Mouse (Mus musculus) liver, embryonic 14.5 days (tissue): ENCODE data around the gene Cd248. TPM values are rescaled to one million over a fixed set of nuclear protein-coding genes. Genes with fewer than 3 reads are reported as not detected.

Experiments used
- ATAC-seq: fragments of 200-750 bp; cut with Nextera tagmentation; 2 replicates; pipeline ENCODE4 v1.8.0; 2017; ENCODE audit warnings: moderate number of reproducible peaks, mild to moderate bottlenecking, moderate library complexity; ENCODE audit not compliant: insufficient read depth
- DNase-seq, 3 experiments: peaks; one replicate each; pipeline ENCODE4 v3.0.0-alpha.2; 2012 to 2013; ENCODE audit warnings: low read depth in 3 of 3, low spot score in 3 of 3
- H3K27ac ChIP-seq: fragments of 300-500 bp; sonication (generic); 2 replicates; pipeline ENCODE4 v1.5.1; 2014; ENCODE audit warnings: moderate library complexity, mild to moderate bottlenecking, control low read depth, inconsistent platforms
- H3K27me3 ChIP-seq: fragments of 300-500 bp; sonication (generic); 2 replicates; pipeline ENCODE4 v1.6.1; 2014; ENCODE audit warnings: mild to moderate bottlenecking, low read length, moderate library complexity; ENCODE audit not compliant: control insufficient read depth, insufficient read depth
- H3K36me3 ChIP-seq: fragments of 300-500 bp; sonication (generic); replicated peaks from 2 replicates; pipeline ENCODE4 v1.6.1; 2014; ENCODE audit warnings: low read depth; ENCODE audit not compliant: control insufficient read depth, insufficient read depth
- H3K4me1 ChIP-seq, 2 experiments: fragments of 200-500 bp in 1 of 2; fragments of 300-500 bp in 1 of 2; sonication (generic) in 1 of 2; replicated peaks; 2 replicates each; pipeline ENCODE4 v1.6.1; 2012 to 2014; ENCODE audit warnings: antibody characterized with exemption in 1 of 2, inconsistent platforms in 1 of 2, low read length in 1 of 2; ENCODE audit not compliant: control insufficient read depth in 2 of 2, insufficient read depth in 2 of 2
- H3K4me2 ChIP-seq: fragments of 300-500 bp; sonication (generic); 2 replicates; pipeline ENCODE4 v1.6.1; 2014; ENCODE audit warnings: low read depth, mild to moderate bottlenecking, control low read depth, moderate library complexity
- H3K4me3 ChIP-seq, 2 experiments: fragments of 200-500 bp in 1 of 2; fragments of 300-500 bp in 1 of 2; sonication (generic) in 1 of 2; 2 replicates each; pipeline ENCODE4 v1.5.1; 2012 to 2014; ENCODE audit warnings: low read depth in 2 of 2, low read length in 2 of 2, mild to moderate bottlenecking in 2 of 2, control low read depth in 1 of 2, inconsistent platforms in 1 of 2, moderate library complexity in 1 of 2; ENCODE audit not compliant: insufficient read depth in 1 of 2
- H3K9ac ChIP-seq: fragments of 300-500 bp; sonication (generic); replicated peaks from 2 replicates; pipeline ENCODE4 v1.6.1; 2014; ENCODE audit warnings: mild to moderate bottlenecking, control low read depth, moderate library complexity
- H3K9me3 ChIP-seq: fragments of 300-500 bp; sonication (generic); 2 replicates; pipeline ENCODE4 v1.6.1; 2016; ENCODE audit warnings: low read length, mixed read lengths; ENCODE audit not compliant: control insufficient read depth
- CTCF ChIP-seq: IDR thresholded peaks from 2 replicates; pipeline ENCODE4 v1.5.1; 2016; ENCODE audit warnings: antibody characterized with exemption, low read depth, control low read depth
- EP300 ChIP-seq: IDR thresholded peaks from 2 replicates; pipeline ENCODE4 v1.6.1; 2016; ENCODE audit warnings: antibody characterized with exemption, low read depth
- WGBS: fragments of 180-500 bp; shearing (Covaris S2); extraction: QIAGEN DNeasy Blood & Tissue Kit; methylation state at CpG from one replicate; pipeline ENCODE4 v1.1.7; 2014; ENCODE audit not compliant: insufficient replicate concordance; 5-methylcytosine and 5-hydroxymethylcytosine counted together
- polyA plus RNA-seq, 2 experiments: library from polyadenylated mRNA; depleted of rRNA in 1 of 2; stranded (reverse) in 1 of 2; unstranded in 1 of 2; fragments of >200 nt; fragmentation: Nextera tagmentation in 1 of 2; extraction: Ambion mirVana in 1 of 2; gene quantifications; 2 replicates each; pipeline versions ENCODE4 v1.2.1 to v1.2.3; 2012 to 2014

Gene Cd248
- polyA plus RNA-seq, 2 experiments = 2.0 to 2.8 TPM

DNA sequence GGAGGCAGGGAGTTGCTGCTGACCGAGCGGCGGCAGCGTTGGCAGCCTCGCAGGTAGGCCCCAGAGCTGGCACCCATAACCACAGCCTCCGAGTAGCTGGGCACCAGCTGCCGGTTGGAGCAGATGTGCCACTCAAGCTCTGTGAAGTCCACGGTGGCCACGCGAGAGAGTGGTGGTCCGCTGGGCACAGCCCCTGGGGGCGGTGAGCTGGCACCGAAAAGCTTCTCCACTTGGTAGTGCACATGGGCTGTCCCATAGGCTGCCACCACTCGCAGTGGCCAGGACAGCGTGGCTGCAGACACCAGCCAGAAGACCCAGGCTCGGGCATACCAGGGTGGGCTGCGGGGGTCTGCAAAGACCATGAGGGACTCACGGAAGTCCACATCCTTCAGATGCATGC, 14.1 kb downstream of the Cd248 start:
- Histone ChIP-seq H3K9ac (no peak overlapping the region), H3K36me3 (no peaks in the 10 kb centered on the region), H3K4me1 (no peaks in the 10 kb centered on the region), H3K27me3 (peaks cover 66% of the 10 kb centered on the region), H3K27ac (no peak overlapping the region), H3K4me3 (no peak overlapping the region), H3K4me2 (no peak overlapping the region), H3K9me3 (no peaks in the 10 kb centered on the region)
- DNase-seq = no peak
- no peak for TF ChIP-seq CTCF
- TF ChIP-seq EP300 = no peak
- no peak for ATAC-seq
- 50% methylated on average over 16 of the region's 18 CpGs for WGBS

DNA sequence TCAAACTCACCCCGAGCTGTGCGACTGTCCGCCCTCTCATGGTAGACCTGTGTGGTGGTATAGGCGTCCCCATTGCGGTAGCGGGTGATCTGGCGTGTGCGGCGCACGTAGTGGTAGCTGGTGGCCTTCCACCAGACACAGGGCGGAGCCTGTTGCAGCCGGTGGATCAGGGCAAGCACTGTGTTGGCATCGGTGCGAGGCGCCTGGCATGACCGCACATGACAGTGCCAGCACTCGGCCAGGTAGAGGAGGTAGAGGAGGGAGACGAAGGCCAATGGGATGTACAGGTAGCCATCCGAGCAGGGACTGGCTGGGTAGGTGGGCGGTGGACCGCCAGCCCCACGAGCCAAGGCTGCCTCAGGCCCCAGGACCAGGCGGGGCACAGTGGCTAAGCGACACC, 14.7 kb downstream of the Cd248 start:
- Histone ChIP-seq H3K4me2 (no peak overlapping the region), H3K4me3 (no peak overlapping the region), H3K9me3 (no peaks in the 10 kb centered on the region), H3K27me3 (peaks cover 66% of the 10 kb centered on the region), H3K4me1 (peaks cover 5% of the 10 kb centered on the region in 2 experiments; a peak in 3 of 4 replicates), H3K9ac (no peak overlapping the region), H3K36me3 (no peaks in the 10 kb centered on the region), H3K27ac (no peak overlapping the region)
- no peak for TF ChIP-seq EP300
- WGBS = 53% methylated on average over 24 of the region's 24 CpGs
- no peak for ATAC-seq
- DNase-seq = no peak

DNA sequence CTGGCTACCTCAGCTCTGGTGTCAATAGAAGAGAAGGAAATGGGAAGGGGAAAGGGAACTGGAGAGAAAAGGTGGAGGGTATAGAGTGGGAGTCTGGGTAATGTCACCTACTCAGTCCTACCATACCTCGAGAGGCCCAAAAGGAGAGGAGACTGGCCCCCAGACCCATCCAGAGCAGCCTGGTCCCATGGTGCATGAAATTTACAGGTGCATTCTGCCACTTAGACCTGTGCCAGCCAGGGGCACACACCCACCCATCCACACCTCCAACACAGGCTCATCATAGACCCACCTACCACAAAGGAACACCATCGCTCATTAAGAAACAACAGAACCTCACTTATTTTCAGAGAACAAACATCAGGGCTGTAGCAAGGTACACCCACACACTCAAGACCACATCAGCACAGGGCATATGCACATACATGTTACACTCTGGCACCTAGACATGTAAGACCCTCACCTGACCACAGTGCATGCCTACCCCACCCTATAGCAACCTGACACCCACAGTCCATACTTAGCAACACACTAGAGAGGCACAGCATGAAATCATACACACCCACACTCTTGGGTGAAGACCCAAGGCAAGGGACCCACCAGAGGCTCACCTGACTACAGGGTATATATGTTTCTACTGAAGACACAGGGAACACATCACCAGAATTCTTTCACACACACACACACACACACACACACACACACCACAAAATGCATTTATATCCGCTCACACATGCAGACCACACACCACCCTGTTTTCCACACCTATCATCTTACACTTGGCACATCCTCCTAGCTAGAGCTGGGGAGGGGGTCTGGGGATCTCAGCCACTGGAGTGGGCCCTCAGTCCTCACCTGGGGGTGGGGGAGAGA, 16.3 kb downstream of the Cd248 start:
- Histone ChIP-seq H3K27me3 (peaks cover 66% of the 10 kb centered on the region), H3K4me2 (no peak overlapping the region)

DNA sequence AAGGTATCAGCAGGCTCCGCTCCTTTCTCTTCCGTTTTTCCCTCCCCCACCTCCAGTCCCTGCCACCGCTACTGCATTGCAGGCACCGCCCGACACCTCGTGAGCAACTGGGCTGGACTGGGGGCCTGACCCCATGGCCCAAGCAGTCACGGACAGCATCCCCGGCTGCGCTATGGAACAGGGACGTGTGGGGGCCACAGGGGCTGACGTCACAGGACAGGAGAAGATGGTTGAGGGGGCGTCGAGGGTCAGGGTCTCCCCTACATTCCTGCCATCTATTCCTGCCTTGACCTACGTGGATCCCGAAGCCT, 16.9 kb downstream of the Cd248 start:
- peak overlapping the region in 1 of 2 experiments; percentile 55; a peak in 2 of 4 replicates for H3K4me3 ChIP-seq
- DNase-seq = no peak
- no peaks in the 10 kb centered on the region for H3K9me3 ChIP-seq
- ATAC-seq = no peak
- no peak overlapping the region for H3K9ac ChIP-seq
- H3K27me3 ChIP-seq = peaks cover 65% of the 10 kb centered on the region
- H3K27ac ChIP-seq = no peak overlapping the region
- peak overlapping the region; percentile 75 for H3K4me2 ChIP-seq
- no peaks in the 10 kb centered on the region for H3K36me3 ChIP-seq
- 3% methylated on average over 15 of the region's 15 CpGs for WGBS
- H3K4me1 ChIP-seq = peaks cover 10% of the 10 kb centered on the region in 2 experiments
- TF ChIP-seq EP300 (no peak), CTCF (no peak)

More for the DNA sequence above, 16.3 kb downstream of the Cd248 start:
- WGBS = 39% methylated on average over 3 of the region's 3 CpGs
- no peaks in the 10 kb centered on the region for H3K9me3 ChIP-seq
- H3K4me1 ChIP-seq = peaks cover 10% of the 10 kb centered on the region in 2 experiments
- H3K27ac ChIP-seq = no peak overlapping the region
- ATAC-seq = no peak
- H3K36me3 ChIP-seq = no peaks in the 10 kb centered on the region
- no peak overlapping the region; a peak in 1 of 4 replicates for H3K4me3 ChIP-seq
- H3K9ac ChIP-seq = no peak overlapping the region
- TF ChIP-seq CTCF (no peak), EP300 (no peak)
- no peak for DNase-seq

DNA sequence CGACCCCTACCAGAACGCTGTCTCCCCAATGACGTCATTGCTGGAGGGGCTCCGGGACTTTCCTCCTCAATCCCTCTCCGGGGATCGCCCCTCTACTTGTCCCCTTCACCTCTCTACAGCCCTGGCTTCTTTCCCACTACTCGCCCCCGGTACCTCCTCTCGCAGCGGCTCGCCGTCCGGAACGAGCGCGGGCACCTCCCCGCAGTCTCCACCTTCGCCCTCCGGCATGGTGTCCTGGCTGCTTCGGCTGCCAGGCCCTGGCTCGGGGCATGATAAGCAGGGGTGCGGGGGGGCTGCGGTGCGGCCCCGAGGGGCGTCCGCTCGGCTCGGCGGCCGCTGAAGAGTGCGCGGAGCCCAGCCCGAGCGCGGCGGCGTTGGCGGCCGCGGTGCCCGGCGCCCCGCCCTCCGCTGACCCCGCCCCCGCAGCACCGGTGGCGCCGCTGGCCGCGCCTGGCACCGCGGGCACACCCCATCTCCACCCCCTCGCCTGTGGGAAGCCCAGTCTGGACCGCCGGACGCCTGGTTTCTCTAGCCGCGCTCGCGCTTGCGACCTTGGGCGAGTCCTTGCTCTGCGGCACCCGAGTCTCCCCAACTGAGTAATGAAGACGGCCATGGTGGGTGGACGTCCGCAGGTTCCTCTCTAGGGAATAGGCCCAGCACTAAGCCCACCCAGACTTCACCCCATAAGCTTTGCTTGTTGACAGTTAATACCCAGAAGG, 17.4 kb downstream of the Cd248 start, which contains the start of gene Tmem151a:
TSS of gene Tmem151a (minus strand) at position 387 of the 719 bp plus-strand sequence.
- no peak for DNase-seq
- ATAC-seq = no peak
- no peaks in the 10 kb centered on the region for H3K9me3 ChIP-seq
- H3K9ac ChIP-seq = no peak within 1 kb of the TSS
- WGBS = 1% methylated on average over 69 of the region's 69 CpGs
- H3K4me2 ChIP-seq = peak within 1 kb of the TSS; percentile 75
- H3K27me3 ChIP-seq = peaks cover 62% of the 10 kb centered on the region
- H3K4me1 ChIP-seq = peaks cover 10% of the 10 kb centered on the region in 2 experiments
- H3K36me3 ChIP-seq = no peaks in the 10 kb centered on the region
- peak within 1 kb of the TSS; percentile 12 to 55; a peak in 3 of 4 replicates for H3K4me3 ChIP-seq
- no peak within 1 kb of the TSS for H3K27ac ChIP-seq
- TF ChIP-seq EP300 (no peak), CTCF (no peak)
